Mouse (Mus musculus) yolk sac, embryonic 10.5 days (tissue): Measurements from ENCODE around the gene Ndp.

Experiments
- DNase-seq: peaks from one replicate; pipeline ENCODE4 v3.0.0-alpha.2; 2017; ENCODE audit warnings: low spot score

The Ndp gene

DNA sequence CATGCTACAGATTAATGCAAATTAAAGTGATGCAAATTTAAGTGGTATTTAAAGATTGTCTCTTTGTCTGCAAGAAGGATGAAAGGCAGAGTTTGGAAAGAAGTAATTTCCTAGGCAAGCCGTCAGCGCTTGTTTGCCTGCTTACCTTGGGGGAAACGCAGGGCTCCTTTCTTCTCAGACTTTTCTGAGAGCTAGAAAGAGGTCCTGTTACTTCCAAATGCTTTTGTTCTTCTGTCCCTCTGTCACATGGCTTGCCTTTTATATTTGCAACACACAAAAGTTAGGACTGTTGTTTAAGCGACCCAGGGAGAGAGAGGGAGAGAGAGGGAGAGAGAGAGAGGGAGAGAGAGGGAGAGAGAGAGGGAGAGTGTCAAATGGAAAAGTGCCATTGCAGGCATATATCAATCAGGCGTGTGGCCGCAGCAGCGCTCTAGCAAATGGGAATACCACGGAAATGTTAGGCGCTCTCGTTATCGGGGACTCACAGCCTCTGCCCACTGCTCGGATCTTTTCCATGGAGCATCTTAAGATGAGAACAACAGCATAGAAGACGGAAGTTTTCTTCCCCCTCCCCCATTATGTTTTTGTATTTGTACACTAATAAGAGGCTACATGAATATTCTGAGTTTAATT lies at the start of gene Ndp:
Ndp (minus strand) TSS at position 534 of the 633 bp plus-strand sequence.
- no peak for DNase-seq

DNA sequence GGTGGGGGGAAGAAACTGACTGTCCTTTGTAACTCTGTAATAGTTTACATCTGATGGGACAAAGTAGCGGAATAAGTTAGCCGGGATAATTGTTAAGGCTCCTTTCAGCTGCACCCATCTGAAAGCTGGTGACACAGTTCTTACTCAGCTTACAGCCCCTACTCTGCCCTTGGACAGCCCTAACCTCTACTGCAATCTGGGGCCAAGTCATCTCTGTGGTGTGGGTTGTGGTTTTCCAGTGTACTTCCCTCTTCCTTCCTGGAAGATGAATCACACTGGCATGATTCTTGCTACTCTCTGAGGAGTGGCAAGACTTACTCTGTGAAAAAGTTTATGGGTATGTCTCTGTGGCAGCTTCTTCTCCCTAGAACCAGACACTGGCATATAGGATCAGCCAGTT lies 43.2 kb upstream of the Ndp start:
- no peak for DNase-seq

DNA sequence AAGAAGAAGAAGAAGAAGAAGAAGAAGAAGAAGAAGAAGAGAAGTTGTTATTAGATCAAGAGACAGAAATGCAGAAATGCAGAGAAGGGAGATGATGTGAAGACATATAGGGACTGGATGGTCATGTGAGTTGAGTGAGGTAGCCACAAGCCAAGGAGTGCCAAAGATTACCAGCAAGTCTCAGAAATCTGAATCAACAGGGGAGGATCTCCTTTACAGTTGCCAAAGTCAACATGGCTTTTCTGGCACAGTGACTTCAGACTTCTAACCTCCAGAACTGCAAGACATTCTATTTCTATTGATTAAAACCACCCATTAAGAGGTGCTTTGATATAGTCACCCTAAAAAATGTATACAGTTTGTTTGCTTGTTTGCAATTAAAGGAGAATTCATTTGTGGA lies 6.4 kb upstream of the Ndp start:
- DNase-seq: no peak

DNA sequence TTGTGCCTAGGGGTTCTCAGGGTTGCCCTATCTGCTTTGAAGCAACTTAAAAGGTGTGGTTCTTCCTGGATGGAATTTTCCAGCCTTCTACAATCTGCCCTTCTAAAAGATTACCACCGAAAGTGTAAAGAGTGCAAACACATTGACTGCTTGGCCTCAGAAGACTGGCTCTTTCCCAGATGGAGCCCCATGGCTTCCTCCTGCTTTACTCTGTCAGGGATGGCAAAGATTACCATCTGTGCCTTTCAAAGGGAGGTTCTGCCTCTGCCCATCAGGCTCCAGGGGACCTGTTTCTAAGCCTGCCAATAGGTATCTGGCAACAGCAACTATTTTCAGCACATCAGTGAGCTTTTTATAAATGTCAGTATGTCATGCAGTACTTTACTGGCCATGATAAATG lies 1.5 kb upstream of the Ndp start:
- no peak for DNase-seq

DNA sequence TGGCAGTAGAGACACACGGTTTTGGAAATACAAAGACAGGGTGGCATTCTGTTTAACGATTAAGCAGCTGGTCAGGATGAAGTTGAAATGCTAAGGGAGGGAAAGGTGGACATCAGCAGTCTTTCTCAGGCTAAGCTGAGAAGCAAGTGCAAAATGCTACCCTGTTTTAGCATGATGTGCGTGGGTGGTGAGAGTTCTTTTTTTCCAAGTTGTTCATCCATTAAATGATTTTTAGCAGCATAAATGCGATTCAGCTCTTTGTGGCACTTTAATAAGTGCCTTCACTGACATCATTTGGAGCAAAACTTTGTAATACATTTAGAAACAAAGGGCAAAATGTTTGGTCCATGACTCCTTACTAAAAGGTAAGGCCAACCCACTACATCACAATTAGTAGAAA lies 337 bp upstream of the Ndp start:
- no peak for DNase-seq

DNA sequence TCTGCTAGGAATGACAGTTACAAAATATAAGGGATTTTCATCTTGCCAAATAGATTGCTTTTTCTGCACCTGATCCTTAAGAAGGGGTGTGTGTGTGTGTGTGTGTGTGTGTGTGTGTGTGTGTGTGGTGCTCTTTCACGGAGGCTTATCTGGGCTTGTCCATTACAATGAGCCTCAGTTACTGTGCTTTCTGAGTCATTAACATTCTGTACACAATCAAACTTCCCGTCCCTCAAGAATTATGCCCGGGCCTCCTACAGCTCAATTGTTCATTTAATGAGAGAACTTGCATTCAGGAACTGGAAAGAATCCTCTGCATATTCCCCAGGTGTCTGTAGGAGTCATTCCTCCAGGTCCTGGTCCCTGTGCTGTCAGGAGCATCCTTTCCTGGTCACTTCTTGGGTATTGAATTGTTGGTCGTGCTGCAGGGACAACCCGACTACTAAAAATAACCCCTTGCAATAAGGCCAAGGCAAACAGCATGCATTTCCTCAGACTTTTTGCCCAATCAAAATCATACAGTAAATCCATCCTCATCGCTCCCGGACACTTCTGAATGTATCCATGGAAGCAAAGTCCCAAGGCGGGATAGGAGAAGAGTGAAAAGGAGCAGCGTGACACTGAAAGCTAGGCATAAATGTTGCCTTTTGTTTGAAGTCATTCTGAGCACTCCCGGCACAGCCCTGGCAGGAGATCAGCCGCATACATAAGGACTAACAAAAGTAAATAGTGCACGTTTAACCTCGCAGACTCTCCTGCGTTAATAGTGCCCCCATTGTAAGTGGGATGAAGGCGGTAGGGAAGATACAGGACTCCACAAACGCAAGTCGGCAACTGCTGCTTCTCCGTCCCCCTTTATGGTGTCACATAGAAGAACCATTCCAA lies 1.1 kb downstream of the Ndp start:
- no peak for DNase-seq

DNA sequence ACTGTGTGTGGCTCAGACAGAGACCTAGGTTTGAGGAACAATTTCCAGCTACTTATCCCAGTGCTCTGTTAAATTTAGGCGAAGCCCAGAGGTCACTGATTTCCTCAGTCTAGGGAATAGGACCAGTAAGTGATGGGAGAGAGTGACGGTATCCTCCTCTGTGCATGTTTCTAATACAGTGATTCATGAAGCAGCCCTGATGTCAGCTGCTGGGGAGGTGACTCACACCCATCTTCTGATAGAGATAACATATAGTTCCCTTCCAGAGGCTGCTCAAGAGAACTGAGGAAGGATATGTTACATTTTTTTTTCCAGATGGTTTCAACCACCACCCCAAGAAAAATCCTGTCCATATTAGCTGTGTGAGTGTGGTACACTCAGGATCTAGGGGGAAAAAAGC lies 2.9 kb downstream of the Ndp start:
- no peak for DNase-seq

DNA sequence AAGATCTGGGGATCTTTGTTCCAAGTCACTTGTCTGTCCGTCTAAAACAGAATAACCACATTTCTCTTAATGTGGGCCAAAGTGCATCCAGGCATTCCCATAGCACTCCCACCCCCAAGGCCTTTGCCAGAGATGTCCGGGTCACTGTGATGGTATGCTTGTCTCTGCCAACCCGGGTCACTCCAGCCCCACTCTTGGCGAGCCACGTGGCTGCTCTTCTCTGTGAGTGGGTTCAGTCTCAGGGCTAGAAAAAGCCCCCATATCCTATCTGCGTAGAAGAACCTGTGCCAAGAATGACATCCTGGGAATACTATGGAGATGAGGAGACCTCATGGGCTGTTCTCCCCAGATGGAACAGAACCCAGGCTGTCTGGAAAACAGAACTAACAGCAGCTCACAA lies 4.0 kb downstream of the Ndp start:
- no peak for DNase-seq

DNA sequence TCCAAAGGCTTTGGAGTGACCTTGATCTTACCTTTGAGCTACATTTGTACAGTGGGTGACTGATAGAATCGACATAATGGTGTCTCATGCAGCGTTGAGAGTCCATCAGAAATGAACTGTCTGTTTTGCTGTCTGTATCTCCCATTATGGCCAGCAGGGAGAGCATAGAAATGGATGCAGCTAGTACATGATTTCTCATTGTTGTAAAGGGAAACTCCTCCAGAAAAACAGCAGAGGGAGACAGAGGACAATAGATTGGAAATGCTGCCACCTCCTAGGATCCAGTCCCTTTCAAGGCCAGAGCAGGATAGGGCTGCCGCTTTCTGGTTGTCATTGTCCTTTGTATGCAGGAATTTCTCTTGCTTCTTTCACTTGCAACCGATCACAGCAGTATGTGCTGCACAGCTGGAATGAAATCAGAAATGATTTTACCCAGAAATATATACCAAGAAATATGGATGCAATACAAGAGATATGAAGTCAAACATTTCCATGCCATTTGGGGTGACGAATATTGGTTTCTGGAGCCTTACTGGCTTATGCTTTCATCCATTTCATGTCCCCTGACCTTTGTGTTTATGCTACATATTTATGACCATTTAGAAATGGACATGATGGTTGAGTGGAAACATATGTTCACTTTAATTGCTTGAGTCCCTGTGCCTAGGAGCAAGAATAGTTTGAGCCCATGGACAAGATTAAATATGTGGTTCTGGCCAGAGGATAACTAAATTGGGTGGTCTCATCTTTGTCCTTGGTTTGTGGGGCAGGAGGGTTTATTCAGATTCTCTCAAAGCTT lies 17.0 kb downstream of the Ndp start:
- peak; percentile 14 for DNase-seq

DNA sequence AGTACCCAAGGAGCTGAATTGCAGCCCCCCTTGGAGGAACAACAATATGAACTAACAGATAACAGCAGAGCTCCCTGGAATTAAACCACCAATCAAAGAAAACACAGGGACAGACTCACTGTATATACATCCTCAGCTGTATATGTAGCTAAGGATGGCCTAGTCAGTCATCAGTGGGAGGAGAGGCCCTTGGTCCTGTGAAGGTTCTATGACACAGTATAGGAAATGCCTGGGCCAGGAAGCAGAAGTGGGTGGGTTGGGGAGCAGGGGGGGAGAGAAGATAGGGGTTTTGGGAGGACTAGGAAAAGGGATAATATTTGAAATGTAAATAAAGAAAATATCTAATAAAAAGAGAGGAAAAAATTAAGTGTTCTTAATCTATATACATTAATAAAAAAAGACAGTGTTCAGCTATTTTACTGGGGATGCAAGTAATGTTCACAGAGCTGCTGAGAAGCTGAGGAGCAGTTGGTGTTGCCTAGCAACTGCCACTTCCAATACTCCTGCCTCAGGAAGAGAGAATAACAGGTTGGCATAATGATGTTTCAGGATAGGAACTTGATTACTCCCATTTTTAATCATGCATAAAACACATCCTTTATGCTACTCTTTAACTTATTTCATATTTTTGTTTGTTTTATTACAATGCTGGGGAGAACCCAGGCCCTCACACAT lies 43.8 kb downstream of the Ndp start:
- DNase-seq: no peak

DNA sequence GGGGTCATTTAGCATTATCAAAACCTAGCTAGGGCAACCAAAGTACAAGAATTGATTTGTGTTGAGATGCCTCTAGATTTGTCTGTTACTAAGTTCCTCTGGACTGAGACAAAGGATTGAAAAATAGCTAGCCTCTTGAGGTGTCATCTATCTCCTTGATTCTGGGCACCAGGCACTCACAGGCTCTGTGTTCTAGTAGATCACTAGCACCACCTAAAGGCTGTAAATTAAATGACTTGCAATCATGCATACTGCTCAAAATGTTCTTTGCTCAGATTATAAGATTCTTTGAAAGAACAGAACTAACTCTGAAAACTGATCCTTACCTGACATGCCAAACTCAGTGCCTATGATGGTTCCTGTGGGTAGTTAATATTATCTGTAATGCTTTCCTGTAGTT lies 51.3 kb downstream of the Ndp start:
- DNase-seq: peak; percentile 2

DNA sequence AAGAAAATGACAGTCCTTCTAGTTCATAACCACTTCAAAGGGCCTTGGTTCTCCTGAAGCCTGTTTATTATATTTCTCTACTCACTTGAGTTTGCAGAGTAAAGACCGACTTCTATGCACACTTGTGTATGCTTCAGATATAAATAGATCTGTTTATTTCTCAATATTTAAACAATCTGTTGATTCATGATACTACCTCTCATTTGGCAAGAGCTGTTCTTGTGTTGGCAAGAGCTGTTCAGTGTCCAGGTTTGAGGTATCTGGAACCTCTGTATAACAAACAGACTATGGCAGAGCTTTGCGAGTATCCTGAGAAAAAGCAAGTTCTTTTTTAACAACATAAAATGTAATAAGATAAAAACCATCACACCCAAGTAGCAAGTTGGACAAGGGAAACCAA lies 65.5 kb downstream of the Ndp start:
- no peak for DNase-seq

DNA sequence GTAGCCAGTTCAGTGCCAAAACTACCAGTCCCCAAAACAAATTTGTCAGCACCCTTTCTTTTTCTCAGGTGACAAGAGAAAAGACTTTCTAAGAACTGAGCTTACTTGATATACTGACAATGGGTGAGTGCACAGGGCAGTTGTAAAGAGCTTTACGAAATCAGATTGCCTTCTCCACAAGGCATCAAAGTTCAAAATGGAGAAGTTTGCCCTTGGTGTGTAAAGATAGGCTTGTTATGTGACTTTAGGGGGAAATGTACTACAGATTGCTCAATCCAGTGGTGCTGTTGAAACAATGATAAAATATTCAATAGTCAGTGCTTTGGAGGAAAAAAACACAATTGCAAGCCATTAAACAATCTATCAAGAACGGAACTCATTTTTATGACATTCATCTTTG lies 70.1 kb downstream of the Ndp start:
- no peak for DNase-seq

DNA sequence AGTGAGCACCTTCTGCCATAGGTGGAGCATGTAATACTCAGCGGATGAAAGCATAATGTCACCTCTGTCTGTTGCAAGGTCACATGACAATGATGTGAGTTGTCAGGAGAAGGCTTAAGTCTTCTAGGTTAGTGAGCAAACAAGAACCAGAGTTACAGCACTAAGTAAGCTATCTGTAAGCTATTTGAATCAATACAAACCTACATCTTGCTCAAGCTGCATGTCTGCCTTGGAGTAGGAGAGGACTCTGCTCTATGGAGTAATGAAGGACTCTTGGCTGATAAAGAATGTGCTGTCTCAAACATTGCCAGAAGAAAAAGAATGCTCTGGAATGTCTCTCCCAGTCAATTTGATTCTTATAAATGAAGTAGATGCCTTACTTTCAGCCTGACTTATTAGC lies 74.3 kb downstream of the Ndp start:
- peak; percentile 22 for DNase-seq

DNA sequence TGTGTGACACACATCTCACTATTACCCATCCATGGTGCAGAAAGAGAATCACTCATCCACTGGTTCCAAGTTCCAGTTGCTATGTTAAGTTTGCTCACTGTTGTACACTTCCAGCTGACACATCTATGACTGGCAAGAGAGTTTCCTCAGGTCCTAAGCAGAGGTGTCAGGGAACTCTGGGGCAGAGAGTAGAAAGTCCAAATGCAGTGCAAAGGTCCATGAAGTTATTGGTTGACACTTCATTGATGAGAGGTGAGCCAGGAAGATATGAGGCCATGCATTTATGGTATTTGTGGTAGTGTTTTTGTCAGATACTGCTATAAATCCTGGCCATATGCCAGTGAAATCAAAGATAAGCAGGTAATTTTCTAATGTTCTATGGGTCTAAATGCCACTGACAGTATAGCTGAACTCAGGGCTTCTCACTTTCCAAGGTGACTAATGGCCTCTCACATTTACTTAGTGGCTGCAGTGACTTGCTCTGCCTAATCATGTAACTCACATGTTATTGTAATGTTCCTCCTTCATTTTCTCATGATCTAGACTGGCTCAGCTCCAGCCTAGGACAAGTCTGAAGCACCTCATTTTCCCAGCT lies 75.0 kb downstream of the Ndp start:
- DNase-seq: no peak
